Mouse (Mus musculus) small intestine, adult 2 months (tissue): ENCODE measurements around the gene Tmem107. TPM values are rescaled to one million over a fixed set of nuclear protein-coding genes. Genes with fewer than 3 reads are reported as not detected.
A peak's percentile ranks its signal among the peaks of the same experiment; 100 is the strongest.
"Not testable (repeated sequence)": the region's sequence is repeated elsewhere in the genome, so short reads cannot be mapped to it uniquely, and the experiment has no call there.

ENCODE experiments used
- H3K27ac ChIP-seq: fragments of 200-500 bp; 2 replicates; pipeline ENCODE4 v1.5.1; 2012; ENCODE audit warnings: low read depth, low read length, control low read depth, inconsistent platforms; ENCODE audit not compliant: insufficient read depth
- H3K27me3 ChIP-seq: fragments of 200-500 bp; 2 replicates; pipeline ENCODE4 v1.6.1; 2012; ENCODE audit warnings: mild to moderate bottlenecking, moderate library complexity, low read length, inconsistent platforms; ENCODE audit not compliant: control insufficient read depth, insufficient read depth
- H3K36me3 ChIP-seq: fragments of 200-500 bp; 2 replicates; pipeline ENCODE4 v1.6.1; 2012; ENCODE audit warnings: mild to moderate bottlenecking, low read length, control low read depth, inconsistent platforms; ENCODE audit not compliant: control insufficient read depth, insufficient read depth
- H3K4me1 ChIP-seq: fragments of 200-500 bp; 2 replicates; pipeline ENCODE4 v1.6.1; 2012; ENCODE audit warnings: low read length, inconsistent platforms, mixed read lengths; ENCODE audit not compliant: control insufficient read depth, insufficient read depth, insufficient read length
- H3K4me3 ChIP-seq: fragments of 200-500 bp; 2 replicates; pipeline ENCODE4 v1.5.1; 2012; ENCODE audit warnings: low read depth, mild to moderate bottlenecking, control low read depth, inconsistent platforms, low read length, moderate library complexity
- CTCF ChIP-seq: fragments of 200-500 bp; IDR thresholded peaks from 2 replicates; pipeline ENCODE4 v1.5.1; 2012; ENCODE audit warnings: low read depth, mild to moderate bottlenecking, control low read depth, inconsistent platforms, low read length, moderate library complexity, mixed read lengths; ENCODE audit not compliant: insufficient replicate concordance, insufficient read length; ENCODE audit errors: extremely low read depth
- POLR2A ChIP-seq: fragments of 200-500 bp; IDR thresholded peaks from 2 replicates; pipeline ENCODE4 v1.6.1; 2012; ENCODE audit warnings: low read depth, mild to moderate bottlenecking, control low read depth, inconsistent platforms, low read length, moderate library complexity
- WGBS: fragments of 180-500 bp; shearing (Covaris S2); methylation state at CpG from one replicate; pipeline ENCODE4 v1.1.7; 2018; 5-methylcytosine and 5-hydroxymethylcytosine counted together
- polyA plus RNA-seq: library from polyadenylated mRNA; depleted of rRNA; stranded (reverse); fragments of >200 nt; gene quantifications from 2 replicates; pipeline ENCODE4 v1.2.3, GENCODE M21; 2012

The Tmem107 gene
- polyA plus RNA-seq, 1 experiment: 12.8 TPM

- 5% methylated on average over 25 of the region's 25 CpGs for WGBS
Observed at GRCm38 (mm10) chr11:69088856-69089615, 18.4 kb downstream of the Tmem107 start.

GRCm38 (mm10) chr11:69089616-69090290 lies 19.1 kb downstream of the Tmem107 start:
- peaks cover 9% of the 10 kb centered on the region; the same call in 1 of the 2 replicates for H3K36me3 ChIP-seq
- WGBS: 76% methylated on average over 12 of the region's 12 CpGs
- TF ChIP-seq CTCF (no peak), POLR2A (no peak)
- peak overlapping the region; percentile 93 for H3K4me3 ChIP-seq
- no peak overlapping the region for H3K27ac ChIP-seq
- peaks cover 9% of the 10 kb centered on the region for H3K4me1 ChIP-seq
- H3K27me3 ChIP-seq: no peaks in the 10 kb centered on the region

More at GRCm38 (mm10) chr11:69088856-69089615, 18.4 kb downstream of the Tmem107 start:
- H3K27me3 ChIP-seq: no peaks in the 10 kb centered on the region
- peaks cover 9% of the 10 kb centered on the region; the same call in 1 of the 2 replicates for H3K36me3 ChIP-seq
- peak overlapping the region; percentile 90 for H3K27ac ChIP-seq
- TF ChIP-seq POLR2A (no peak), CTCF (no peak)
- H3K4me3 ChIP-seq: peak overlapping the region; percentile 93
- H3K4me1 ChIP-seq: peaks cover 9% of the 10 kb centered on the region

GRCm38 (mm10) chr11:69090367-69090766 lies 19.8 kb downstream of the Tmem107 start:
- no peaks in the 10 kb centered on the region for H3K27me3 ChIP-seq
- H3K4me1 ChIP-seq: peaks cover 9% of the 10 kb centered on the region
- H3K4me3 ChIP-seq: no peak overlapping the region
- peaks cover 9% of the 10 kb centered on the region; the same call in 1 of the 2 replicates for H3K36me3 ChIP-seq
- H3K27ac ChIP-seq: no peak overlapping the region
- 68% methylated on average over 6 of the region's 6 CpGs for WGBS
- no peak for TF ChIP-seq POLR2A
- TF ChIP-seq CTCF: no peak

- Histone ChIP-seq H3K36me3 (peaks cover 9% of the 10 kb centered on the region; the same call in 1 of the 2 replicates), H3K4me1 (peaks cover 9% of the 10 kb centered on the region), H3K27ac (no peak overlapping the region), H3K27me3 (no peaks in the 10 kb centered on the region), H3K4me3 (no peak overlapping the region)
- WGBS: 61% methylated on average over 7 of the region's 7 CpGs
- TF ChIP-seq POLR2A (no peak), CTCF (no peak)
Observed at GRCm38 (mm10) chr11:69091566-69092385, 21.2 kb downstream of the Tmem107 start.

- Histone ChIP-seq H3K36me3 (peaks cover 9% of the 10 kb centered on the region; the same call in 1 of the 2 replicates), H3K4me3 (no peak overlapping the region), H3K27ac (peak overlapping the region; percentile 58; the same call in 1 of the 2 replicates), H3K27me3 (no peaks in the 10 kb centered on the region), H3K4me1 (peaks cover 12% of the 10 kb centered on the region)
- 2% methylated on average over 3 of the region's 3 CpGs for WGBS
- TF ChIP-seq POLR2A (no peak), CTCF (peak; percentile 84)
Observed at GRCm38 (mm10) chr11:69092386-69092751, 21.8 kb downstream of the Tmem107 start.

GRCm38 (mm10) chr11:69092871-69093270 lies 22.3 kb downstream of the Tmem107 start:
- peak overlapping the region; percentile 58; the same call in 1 of the 2 replicates for H3K27ac ChIP-seq
- H3K27me3 ChIP-seq: no peaks in the 10 kb centered on the region
- TF ChIP-seq POLR2A (no peak), CTCF (no peak)
- H3K36me3 ChIP-seq: peaks cover 9% of the 10 kb centered on the region; the same call in 1 of the 2 replicates
- no peak overlapping the region for H3K4me3 ChIP-seq
- H3K4me1 ChIP-seq: peaks cover 17% of the 10 kb centered on the region
- 55% methylated on average over 4 of the region's 4 CpGs for WGBS

GRCm38 (mm10) chr11:69093856-69094255 lies 23.2 kb downstream of the Tmem107 start:
- H3K27me3 ChIP-seq, H3K27ac ChIP-seq, H3K36me3 ChIP-seq, H3K4me3 ChIP-seq: not testable (repeated sequence)
- WGBS: 83% methylated on average over 7 of the region's 7 CpGs
- H3K4me1 ChIP-seq: peaks cover 24% of the 10 kb centered on the region
